Mouse (Mus musculus) megakaryocyte, embryonic 14.5 days (primary cell): ENCODE data around the gene Kpnb1.

Source experiments
- FLI1 ChIP-seq: IDR thresholded peaks from 2 replicates; pipeline ENCODE4 v1.6.1; 2012; ENCODE audit warnings: low read length, inconsistent platforms, mixed read lengths
- GATA1 ChIP-seq: IDR thresholded peaks from 3 replicates; pipeline ENCODE4 v1.6.1; 2012; ENCODE audit warnings: mixed read lengths, low read length, inconsistent platforms, borderline replicate concordance

DNA sequence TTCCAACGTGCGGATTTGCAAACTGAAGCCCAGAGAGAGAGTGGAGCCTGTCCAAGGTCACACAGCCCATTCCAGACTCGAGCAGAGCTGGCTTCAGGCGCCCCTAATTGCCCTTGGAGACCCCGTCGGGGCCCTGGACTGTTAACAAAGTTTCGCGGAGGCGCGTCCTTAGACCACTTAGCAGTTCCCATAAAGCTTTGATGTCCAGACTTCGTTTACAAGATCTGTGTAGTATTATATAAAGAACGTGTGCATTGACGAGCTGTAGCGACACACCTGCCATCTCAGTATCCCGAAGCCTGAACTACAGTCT is 918 bp upstream of the Kpnb1 start:
- TF ChIP-seq GATA1 = no peak
- no peak for TF ChIP-seq FLI1
